Mouse (Mus musculus): ENCODE results near the gene Cacna1s.

DNA sequence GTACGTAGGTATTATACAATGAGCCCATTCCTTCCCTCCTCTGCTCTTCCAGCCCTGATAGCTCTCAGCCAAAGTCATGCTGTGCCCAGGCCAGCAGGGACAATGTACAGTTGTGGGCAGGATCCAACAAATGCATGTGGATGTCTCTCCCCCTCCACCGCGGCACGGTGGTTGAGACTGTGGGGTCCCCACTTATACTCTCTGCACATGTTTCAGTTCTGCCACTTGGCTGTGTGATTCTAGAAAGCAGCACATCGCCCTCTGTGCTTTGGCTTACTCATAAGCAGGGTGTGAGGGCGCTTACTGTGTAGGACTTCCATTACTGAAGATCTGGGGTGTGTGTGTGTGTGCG, 9.2 kb downstream of the Cacna1s start:
- no peak for TF ChIP-seq CTCF (IDR thresholded peaks at IDR 0.05; ENCODE audit: control insufficient read depth, insufficient read depth, insufficient replicate concordance, low read depth, low read length)
- no peak for TF ChIP-seq POLR2A (IDR thresholded peaks at IDR 0.05; ENCODE audit: control insufficient read depth, low read depth, low read length)
